Mouse (Mus musculus): ENCODE measurements around the gene Hcn1. TPM values are rescaled to one million over a fixed set of nuclear protein-coding genes. Genes with fewer than 3 reads are reported as not detected.

Hcn1 gene
- polyA plus RNA-seq, 2 experiments, result under 0.01 TPM; not detected in 1

- ATAC-seq (ENCODE audit: insufficient read depth) (no peak), DNase-seq (ENCODE audit: low read depth in 3 of 3, low spot score in 3 of 3) (no peak)
- H3K4me3 ChIP-seq (ENCODE audit: insufficient read depth in 1 of 2, low read depth in 2 of 2, low read length in 2 of 2), result no peak overlapping the region
- H3K4me1 ChIP-seq (replicated peaks; ENCODE audit: control insufficient read depth in 2 of 2, insufficient read depth in 2 of 2, low read length in 1 of 2), result no peaks in the 10 kb centered on the region
- H3K27ac ChIP-seq, result no peak overlapping the region
- WGBS (ENCODE audit: insufficient replicate concordance), result 57% methylated on average over 2 of the region's 2 CpGs
- H3K27me3 ChIP-seq (ENCODE audit: control insufficient read depth, insufficient read depth, low read length), result no peaks in the 10 kb centered on the region
- no peaks in the 10 kb centered on the region for H3K9me3 ChIP-seq (ENCODE audit: control insufficient read depth, low read length)
- H3K36me3 ChIP-seq (replicated peaks; ENCODE audit: control insufficient read depth, insufficient read depth, low read depth), result no peaks in the 10 kb centered on the region
- no peak overlapping the region for H3K9ac ChIP-seq (replicated peaks)
- H3K4me2 ChIP-seq (ENCODE audit: low read depth), result no peak overlapping the region
- TF ChIP-seq EP300 (IDR thresholded peaks at IDR 0.05; ENCODE audit: low read depth), result no peak
Observed at GRCm38 (mm10) chr13:118026510-118026909, 424.4 kb downstream of the Hcn1 start.

DNA sequence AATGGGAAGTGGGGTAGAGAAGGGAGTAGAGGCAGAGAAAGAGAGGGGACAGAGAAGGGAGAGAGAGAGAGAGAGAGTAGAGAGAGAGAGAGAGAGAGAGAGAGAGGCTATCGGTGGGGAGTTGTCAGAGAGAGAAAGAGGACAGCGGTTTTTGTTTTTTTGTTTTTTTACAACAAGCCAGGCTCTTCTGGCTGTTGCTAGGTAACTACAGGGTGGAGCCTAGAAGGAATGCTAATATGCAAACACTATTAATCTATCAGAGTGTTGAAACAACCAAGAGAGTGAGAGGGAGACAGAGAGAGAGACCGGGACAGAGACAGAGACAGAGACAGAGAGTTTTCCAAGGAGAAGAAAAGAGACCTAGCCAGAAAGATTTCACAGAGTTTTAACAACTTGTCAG is 425.7 kb downstream of the Hcn1 start:
- Histone ChIP-seq H3K4me3 (ENCODE audit: insufficient read depth in 1 of 2, low read depth in 2 of 2, low read length in 2 of 2) (no peak overlapping the region), H3K27me3 (ENCODE audit: control insufficient read depth, insufficient read depth, low read length) (no peaks in the 10 kb centered on the region), H3K9ac (replicated peaks) (no peak overlapping the region), H3K9me3 (ENCODE audit: control insufficient read depth, low read length) (no peaks in the 10 kb centered on the region), H3K4me1 (replicated peaks; ENCODE audit: control insufficient read depth in 2 of 2, insufficient read depth in 2 of 2, low read length in 1 of 2) (no peaks in the 10 kb centered on the region), H3K36me3 (replicated peaks; ENCODE audit: control insufficient read depth, insufficient read depth, low read depth) (no peaks in the 10 kb centered on the region), H3K4me2 (ENCODE audit: low read depth) (no peak overlapping the region), H3K27ac (no peak overlapping the region)
- DNase-seq (ENCODE audit: low read depth in 3 of 3, low spot score in 3 of 3) (no peak), ATAC-seq (ENCODE audit: insufficient read depth) (no peak)
- WGBS (ENCODE audit: insufficient replicate concordance), result 59% methylated on average over 3 of the region's 3 CpGs
- TF ChIP-seq EP300 (IDR thresholded peaks at IDR 0.05; ENCODE audit: low read depth), result no peak
- no peak for TF ChIP-seq CTCF (IDR thresholded peaks at IDR 0.05; ENCODE audit: low read depth)

GRCm38 (mm10) chr13:118028662-118029061 is 426.5 kb downstream of the Hcn1 start:
- Histone ChIP-seq H3K27ac (no peak overlapping the region), H3K9ac (replicated peaks) (no peak overlapping the region), H3K4me3 (ENCODE audit: insufficient read depth in 1 of 2, low read depth in 2 of 2, low read length in 2 of 2) (no peak overlapping the region), H3K36me3 (replicated peaks; ENCODE audit: control insufficient read depth, insufficient read depth, low read depth) (no peaks in the 10 kb centered on the region), H3K4me1 (replicated peaks; ENCODE audit: control insufficient read depth in 2 of 2, insufficient read depth in 2 of 2, low read length in 1 of 2) (no peaks in the 10 kb centered on the region), H3K9me3 (ENCODE audit: control insufficient read depth, low read length) (no peaks in the 10 kb centered on the region), H3K4me2 (ENCODE audit: low read depth) (no peak overlapping the region), H3K27me3 (ENCODE audit: control insufficient read depth, insufficient read depth, low read length) (no peaks in the 10 kb centered on the region)
- DNase-seq (ENCODE audit: low read depth in 3 of 3, low spot score in 3 of 3) (no peak), ATAC-seq (ENCODE audit: insufficient read depth) (no peak)
- 44% methylated on average over 4 of the region's 4 CpGs for WGBS (ENCODE audit: insufficient replicate concordance)
- no peak for TF ChIP-seq EP300 (IDR thresholded peaks at IDR 0.05; ENCODE audit: low read depth)
- TF ChIP-seq CTCF (IDR thresholded peaks at IDR 0.05; ENCODE audit: low read depth), result no peak

- DNase-seq (ENCODE audit: low read depth in 3 of 3, low spot score in 3 of 3) (no peak), ATAC-seq (ENCODE audit: insufficient read depth) (no peak)
- H3K9ac ChIP-seq (replicated peaks), result no peak overlapping the region
- no peaks in the 10 kb centered on the region for H3K27me3 ChIP-seq (ENCODE audit: control insufficient read depth, insufficient read depth, low read length)
- WGBS (ENCODE audit: insufficient replicate concordance), result 50% methylated on average over 3 of the region's 3 CpGs
- H3K4me3 ChIP-seq (ENCODE audit: insufficient read depth in 1 of 2, low read depth in 2 of 2, low read length in 2 of 2), result no peak overlapping the region
- no peaks in the 10 kb centered on the region for H3K9me3 ChIP-seq (ENCODE audit: control insufficient read depth, low read length)
- no peak overlapping the region for H3K4me2 ChIP-seq (ENCODE audit: low read depth)
- no peak overlapping the region for H3K27ac ChIP-seq
- TF ChIP-seq EP300 (IDR thresholded peaks at IDR 0.05; ENCODE audit: low read depth) (no peak), CTCF (IDR thresholded peaks at IDR 0.05; ENCODE audit: low read depth) (no peak)
- H3K36me3 ChIP-seq (replicated peaks; ENCODE audit: control insufficient read depth, insufficient read depth, low read depth), result no peaks in the 10 kb centered on the region
- no peaks in the 10 kb centered on the region for H3K4me1 ChIP-seq (replicated peaks; ENCODE audit: control insufficient read depth in 2 of 2, insufficient read depth in 2 of 2, low read length in 1 of 2)
Observed at GRCm38 (mm10) chr13:118029579-118029978, 427.5 kb downstream of the Hcn1 start.

- no peak overlapping the region for H3K4me3 ChIP-seq (ENCODE audit: insufficient read depth in 1 of 2, low read depth in 2 of 2, low read length in 2 of 2)
- WGBS (ENCODE audit: insufficient replicate concordance), result 61% methylated on average over 5 of the region's 5 CpGs
- H3K36me3 ChIP-seq (replicated peaks; ENCODE audit: control insufficient read depth, insufficient read depth, low read depth), result no peaks in the 10 kb centered on the region
- no peak for TF ChIP-seq CTCF (IDR thresholded peaks at IDR 0.05; ENCODE audit: low read depth)
- no peak for TF ChIP-seq EP300 (IDR thresholded peaks at IDR 0.05; ENCODE audit: low read depth)
- ATAC-seq (ENCODE audit: insufficient read depth), result no peak
- no peak overlapping the region for H3K27ac ChIP-seq
- no peak for DNase-seq (ENCODE audit: low read depth in 3 of 3, low spot score in 3 of 3)
- no peaks in the 10 kb centered on the region for H3K4me1 ChIP-seq (replicated peaks; ENCODE audit: control insufficient read depth in 2 of 2, insufficient read depth in 2 of 2, low read length in 1 of 2)
- no peaks in the 10 kb centered on the region for H3K27me3 ChIP-seq (ENCODE audit: control insufficient read depth, insufficient read depth, low read length)
- H3K9me3 ChIP-seq (ENCODE audit: control insufficient read depth, low read length), result no peaks in the 10 kb centered on the region
- H3K9ac ChIP-seq (replicated peaks), result no peak overlapping the region
- H3K4me2 ChIP-seq (ENCODE audit: low read depth), result no peak overlapping the region
Observed at GRCm38 (mm10) chr13:118035598-118035997, 433.5 kb downstream of the Hcn1 start.
